Mouse (Mus musculus) kidney, postnatal 4 days (tissue): ENCODE measurements around the gene Ceacam1.
"Not testable (repeated sequence)": the region's sequence is repeated elsewhere in the genome, so short reads cannot be mapped to it uniquely, and the experiment has no call there.

Source experiments
- DNase-seq, 2 experiments: peaks; one replicate each; pipeline ENCODE4 v3.0.0; 2021; ENCODE audit warnings: mixed read lengths in 2 of 2

Gene Ceacam1

GRCm38 (mm10) chr7:25477091-25477751, at the start of gene Ceacam1:
Gene Ceacam1, minus strand, starts transcription at chr7:25477603.
- peak; percentile 72 to 80 for DNase-seq

GRCm38 (mm10) chr7:25516070-25516777, 38.8 kb upstream of the Ceacam1 start:
- peak in 1 of 2 experiments; percentile 9 for DNase-seq

- not testable (repeated sequence) for DNase-seq
Observed at GRCm38 (mm10) chr7:25515667-25516066, 38.3 kb upstream of the Ceacam1 start.

- no peak for DNase-seq
Observed at GRCm38 (mm10) chr7:25509925-25510324, 32.5 kb upstream of the Ceacam1 start.

- no peak for DNase-seq
Observed at GRCm38 (mm10) chr7:25494649-25495048, 17.2 kb upstream of the Ceacam1 start.

GRCm38 (mm10) chr7:25490698-25491097, 13.3 kb upstream of the Ceacam1 start:
- DNase-seq, result not testable (repeated sequence)

- not testable (repeated sequence) for DNase-seq
Observed at GRCm38 (mm10) chr7:25489382-25489781, 12.0 kb upstream of the Ceacam1 start.

- peak; percentile 65 to 70 for DNase-seq
Observed at GRCm38 (mm10) chr7:25486186-25486585, 8.8 kb upstream of the Ceacam1 start.

GRCm38 (mm10) chr7:25485061-25485460, 7.7 kb upstream of the Ceacam1 start:
- DNase-seq, result no peak

- no peak for DNase-seq
Observed at GRCm38 (mm10) chr7:25483133-25483735, 5.8 kb upstream of the Ceacam1 start.

- not testable (repeated sequence) for DNase-seq
Observed at GRCm38 (mm10) chr7:25480791-25481190, 3.4 kb upstream of the Ceacam1 start.

GRCm38 (mm10) chr7:25479440-25479839, 2.0 kb upstream of the Ceacam1 start:
- DNase-seq, result peak; percentile 58

GRCm38 (mm10) chr7:25477752-25478093, 320 bp upstream of the Ceacam1 start:
- DNase-seq, result not testable (repeated sequence)

GRCm38 (mm10) chr7:25471821-25472220, 5.6 kb downstream of the Ceacam1 start:
- DNase-seq, result not testable (repeated sequence)

GRCm38 (mm10) chr7:25465586-25465985, 11.8 kb downstream of the Ceacam1 start:
- not testable (repeated sequence) for DNase-seq

GRCm38 (mm10) chr7:25465010-25465409, 12.4 kb downstream of the Ceacam1 start:
- no peak for DNase-seq

GRCm38 (mm10) chr7:25462033-25462337, 15.4 kb downstream of the Ceacam1 start:
- DNase-seq, result not testable (repeated sequence)

GRCm38 (mm10) chr7:25461336-25462032, 15.9 kb downstream of the Ceacam1 start:
- DNase-seq, result not testable (repeated sequence)

- DNase-seq, result peak; percentile 11 to 42
Observed at GRCm38 (mm10) chr7:25452103-25452502, 25.3 kb downstream of the Ceacam1 start.

- DNase-seq, result peak; percentile 10 to 35
Observed at GRCm38 (mm10) chr7:25449913-25450890, 27.2 kb downstream of the Ceacam1 start.

- peak in 1 of 2 experiments; percentile 11 for DNase-seq
Observed at GRCm38 (mm10) chr7:25440816-25441153, 36.6 kb downstream of the Ceacam1 start.
